Mouse (Mus musculus): Measurements from ENCODE around the gene Fam183b. TPM values are rescaled to one million over a fixed set of nuclear protein-coding genes. Genes with fewer than 3 reads are reported as not detected.
"Not testable (repeated sequence)": the region's sequence is repeated elsewhere in the genome, so short reads cannot be mapped to it uniquely, and the experiment has no call there.

The Fam183b gene
- polyA plus RNA-seq, 1 experiment from 2014 or later = not detected

DNA sequence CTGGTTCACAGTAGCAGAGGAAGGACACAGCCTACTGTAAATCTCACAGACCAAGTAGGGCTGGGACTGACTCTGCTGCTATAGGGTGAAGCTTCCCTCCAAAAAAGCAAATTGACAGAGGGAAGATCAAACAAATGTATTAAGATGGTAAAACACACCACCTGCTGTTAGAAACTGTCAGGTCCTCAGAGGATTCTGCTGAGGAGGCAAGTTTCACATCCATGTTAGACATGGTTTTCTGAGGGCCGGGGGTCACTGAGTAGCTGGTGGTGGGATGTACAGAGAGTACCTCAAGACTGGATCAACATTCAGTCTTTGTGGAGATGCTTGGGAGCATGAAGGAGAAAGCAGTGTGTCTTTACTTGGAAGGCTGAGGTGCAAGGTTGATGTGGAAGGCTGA, 13.9 kb upstream of the Fam183b start:
- H3K4me1 ChIP-seq (ENCODE audit: control insufficient read depth, insufficient read depth, low read length) = no peaks in the 10 kb centered on the region
- no peak overlapping the region for H3K4me3 ChIP-seq (ENCODE audit: low read depth, low read length)
- H3K9ac ChIP-seq (ENCODE audit: low read length) = no peak overlapping the region
- no peak overlapping the region for H3K4me2 ChIP-seq (ENCODE audit: low read depth, severe bottlenecking)
- no peaks in the 10 kb centered on the region for H3K36me3 ChIP-seq (ENCODE audit: control insufficient read depth, insufficient read depth, low read length)
- H3K9me3 ChIP-seq (ENCODE audit: control insufficient read depth, low read length) = no peaks in the 10 kb centered on the region
- H3K27ac ChIP-seq (replicated peaks; ENCODE audit: low read depth, low read length) = no peak overlapping the region
- WGBS = 70% methylated on average over 1 of the region's 1 CpGs
- no peak for DNase-seq (ENCODE audit: low spot score)
- no peaks in the 10 kb centered on the region for H3K27me3 ChIP-seq (ENCODE audit: control insufficient read depth, insufficient read depth, low read length)
- no peak for ATAC-seq (ENCODE audit: insufficient number of reproducible peaks, low FRiP score, low TSS enrichment, low read depth)

DNA sequence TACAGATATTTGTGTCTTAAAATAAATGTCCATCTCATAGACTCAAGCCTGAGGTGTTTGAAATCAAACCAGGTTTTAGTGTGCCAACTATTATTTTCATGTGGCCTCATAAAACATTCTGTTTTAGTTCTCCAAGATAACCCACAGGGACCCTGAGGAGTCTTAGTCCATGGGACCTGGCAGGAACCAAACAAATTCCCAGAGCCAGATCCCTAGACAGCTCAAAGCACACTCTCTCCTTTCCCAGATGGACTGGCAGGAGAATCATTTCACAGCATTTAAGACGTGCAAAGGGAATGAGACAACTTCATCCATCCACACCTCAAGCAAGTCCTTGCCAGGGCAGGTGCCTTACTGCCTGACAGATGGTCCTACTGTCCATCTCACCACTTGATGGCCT, 12.9 kb upstream of the Fam183b start, which contains the start of gene Olfr313:
Gene Olfr313 (plus strand): TSS at position 301 of the 400 bp plus-strand sequence.
- 56% methylated on average over 1 of the region's 1 CpGs for WGBS
- not testable (repeated sequence) for H3K9ac ChIP-seq (ENCODE audit: low read length); ATAC-seq (ENCODE audit: insufficient number of reproducible peaks, low FRiP score, low TSS enrichment, low read depth); H3K4me3 ChIP-seq (ENCODE audit: low read depth, low read length); H3K4me2 ChIP-seq (ENCODE audit: low read depth, severe bottlenecking); H3K9me3 ChIP-seq (ENCODE audit: control insufficient read depth, low read length); H3K27ac ChIP-seq (replicated peaks; ENCODE audit: low read depth, low read length); H3K36me3 ChIP-seq (ENCODE audit: control insufficient read depth, insufficient read depth, low read length); DNase-seq (ENCODE audit: low spot score); H3K4me1 ChIP-seq (ENCODE audit: control insufficient read depth, insufficient read depth, low read length); H3K27me3 ChIP-seq (ENCODE audit: control insufficient read depth, insufficient read depth, low read length)

DNA sequence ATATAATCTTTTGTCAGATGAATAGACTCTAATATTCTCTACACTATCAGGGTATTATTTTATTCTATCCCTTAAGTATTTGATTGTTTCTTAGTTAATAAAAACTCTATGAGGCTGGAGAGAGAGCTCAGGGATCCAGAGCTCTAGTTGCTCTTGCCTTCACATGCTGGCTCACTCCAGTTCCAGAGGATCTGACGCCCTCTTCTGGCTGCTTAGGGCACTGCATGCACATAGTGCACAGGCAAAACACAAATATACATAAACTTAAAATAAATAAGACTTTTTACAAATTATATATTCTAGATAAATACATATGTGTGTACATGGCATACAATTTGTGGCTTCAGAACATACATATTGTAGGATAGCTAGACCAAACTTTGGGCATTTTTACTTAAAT, 10.2 kb upstream of the Fam183b start:
- H3K27ac ChIP-seq (replicated peaks; ENCODE audit: low read depth, low read length) = no peak overlapping the region
- DNase-seq (ENCODE audit: low spot score) (no peak), ATAC-seq (ENCODE audit: insufficient number of reproducible peaks, low FRiP score, low TSS enrichment, low read depth) (no peak)
- no peak overlapping the region for H3K4me2 ChIP-seq (ENCODE audit: low read depth, severe bottlenecking)
- no peaks in the 10 kb centered on the region for H3K4me1 ChIP-seq (ENCODE audit: control insufficient read depth, insufficient read depth, low read length)
- H3K9me3 ChIP-seq (ENCODE audit: control insufficient read depth, low read length) = no peaks in the 10 kb centered on the region
- no peak overlapping the region for H3K4me3 ChIP-seq (ENCODE audit: low read depth, low read length)
- WGBS = 11% methylated on average over 1 of the region's 1 CpGs
- H3K27me3 ChIP-seq (ENCODE audit: control insufficient read depth, insufficient read depth, low read length) = no peaks in the 10 kb centered on the region
- no peak overlapping the region for H3K9ac ChIP-seq (ENCODE audit: low read length)
- no peaks in the 10 kb centered on the region for H3K36me3 ChIP-seq (ENCODE audit: control insufficient read depth, insufficient read depth, low read length)

DNA sequence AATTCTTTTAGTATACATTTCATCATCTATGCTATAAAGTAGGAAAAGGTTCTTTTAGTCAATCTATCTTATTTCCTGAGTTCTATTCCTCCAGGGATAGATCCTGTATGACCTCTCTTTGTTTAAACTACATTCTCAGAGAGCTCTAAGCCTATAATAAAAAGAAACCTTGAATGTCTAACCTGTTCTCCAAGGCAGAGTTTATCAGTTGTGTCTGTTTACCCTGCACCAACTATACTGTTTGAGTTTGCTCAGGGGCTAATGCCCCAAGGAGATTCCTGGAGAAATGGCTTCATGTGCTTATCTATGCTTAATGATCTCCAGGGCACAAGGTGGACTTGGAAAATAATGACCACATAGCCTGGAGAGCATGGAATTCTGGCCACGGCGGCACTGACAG, 2.6 kb upstream of the Fam183b start:
- no peaks in the 10 kb centered on the region for H3K36me3 ChIP-seq (ENCODE audit: control insufficient read depth, insufficient read depth, low read length)
- H3K27me3 ChIP-seq (ENCODE audit: control insufficient read depth, insufficient read depth, low read length) = no peaks in the 10 kb centered on the region
- no peaks in the 10 kb centered on the region for H3K4me1 ChIP-seq (ENCODE audit: control insufficient read depth, insufficient read depth, low read length)
- ATAC-seq (ENCODE audit: insufficient number of reproducible peaks, low FRiP score, low TSS enrichment, low read depth) = no peak
- WGBS = 75% methylated on average over 2 of the region's 2 CpGs
- DNase-seq (ENCODE audit: low spot score) = no peak
- no peak overlapping the region for H3K4me2 ChIP-seq (ENCODE audit: low read depth, severe bottlenecking)
- H3K4me3 ChIP-seq (ENCODE audit: low read depth, low read length) = no peak overlapping the region
- H3K27ac ChIP-seq (replicated peaks; ENCODE audit: low read depth, low read length) = no peak overlapping the region
- no peaks in the 10 kb centered on the region for H3K9me3 ChIP-seq (ENCODE audit: control insufficient read depth, low read length)
- no peak overlapping the region for H3K9ac ChIP-seq (ENCODE audit: low read length)

DNA sequence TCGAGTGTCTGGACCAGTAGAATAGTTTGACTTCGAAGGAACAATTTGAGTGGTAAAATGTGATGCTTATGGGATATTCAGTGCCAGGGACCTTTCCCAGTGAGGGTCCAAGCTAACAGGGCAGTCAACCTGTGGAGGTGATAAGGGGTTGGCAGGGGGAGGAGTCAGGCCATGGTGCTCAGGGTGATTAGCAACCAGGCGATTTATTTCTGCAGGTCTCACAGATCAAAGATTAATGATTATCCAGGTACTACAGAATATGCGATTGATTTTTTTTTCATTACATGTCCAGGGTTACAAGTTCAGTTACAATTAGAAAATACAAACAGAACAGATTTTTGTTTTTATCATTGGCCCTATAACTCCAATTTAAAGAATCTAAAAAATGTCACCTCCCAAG, 2.1 kb upstream of the Fam183b start:
- Histone ChIP-seq H3K4me1 (ENCODE audit: control insufficient read depth, insufficient read depth, low read length) (no peaks in the 10 kb centered on the region), H3K27me3 (ENCODE audit: control insufficient read depth, insufficient read depth, low read length) (no peaks in the 10 kb centered on the region), H3K4me3 (ENCODE audit: low read depth, low read length) (no peak overlapping the region), H3K9ac (ENCODE audit: low read length) (no peak overlapping the region), H3K27ac (replicated peaks; ENCODE audit: low read depth, low read length) (no peak overlapping the region), H3K36me3 (ENCODE audit: control insufficient read depth, insufficient read depth, low read length) (no peaks in the 10 kb centered on the region), H3K4me2 (ENCODE audit: low read depth, severe bottlenecking) (no peak overlapping the region), H3K9me3 (ENCODE audit: control insufficient read depth, low read length) (no peaks in the 10 kb centered on the region)
- 63% methylated on average over 4 of the region's 4 CpGs for WGBS
- DNase-seq (ENCODE audit: low spot score) (no peak), ATAC-seq (ENCODE audit: insufficient number of reproducible peaks, low FRiP score, low TSS enrichment, low read depth) (no peak)

DNA sequence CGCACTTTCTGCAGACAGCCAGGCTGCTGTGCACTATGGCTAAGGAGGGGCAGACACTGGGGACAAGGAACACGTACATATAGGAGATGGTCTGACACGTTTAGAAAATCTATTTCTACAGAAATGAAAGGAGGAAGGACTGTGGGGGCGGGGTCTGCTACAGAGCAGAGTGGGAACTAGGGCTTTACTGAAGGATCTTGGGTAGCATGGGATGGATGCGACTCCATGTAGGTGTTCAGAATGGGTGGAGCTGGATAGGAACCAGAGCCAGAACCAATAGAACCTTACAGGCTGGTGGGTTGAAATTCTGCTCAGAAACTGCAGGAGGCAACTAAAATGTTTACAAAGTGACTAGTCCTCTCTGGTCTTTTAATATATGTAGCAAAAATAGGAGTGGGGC, 2.0 kb downstream of the Fam183b start:
- Histone ChIP-seq H3K4me2 (ENCODE audit: low read depth, severe bottlenecking) (no peak overlapping the region), H3K27me3 (ENCODE audit: control insufficient read depth, insufficient read depth, low read length) (no peaks in the 10 kb centered on the region), H3K4me3 (ENCODE audit: low read depth, low read length) (no peak overlapping the region), H3K9ac (ENCODE audit: low read length) (no peak overlapping the region), H3K36me3 (ENCODE audit: control insufficient read depth, insufficient read depth, low read length) (no peaks in the 10 kb centered on the region), H3K27ac (replicated peaks; ENCODE audit: low read depth, low read length) (no peak overlapping the region), H3K9me3 (ENCODE audit: control insufficient read depth, low read length) (no peaks in the 10 kb centered on the region), H3K4me1 (ENCODE audit: control insufficient read depth, insufficient read depth, low read length) (no peaks in the 10 kb centered on the region)
- no peak for ATAC-seq (ENCODE audit: insufficient number of reproducible peaks, low FRiP score, low TSS enrichment, low read depth)
- 81% methylated on average over 5 of the region's 5 CpGs for WGBS
- no peak for DNase-seq (ENCODE audit: low spot score)

DNA sequence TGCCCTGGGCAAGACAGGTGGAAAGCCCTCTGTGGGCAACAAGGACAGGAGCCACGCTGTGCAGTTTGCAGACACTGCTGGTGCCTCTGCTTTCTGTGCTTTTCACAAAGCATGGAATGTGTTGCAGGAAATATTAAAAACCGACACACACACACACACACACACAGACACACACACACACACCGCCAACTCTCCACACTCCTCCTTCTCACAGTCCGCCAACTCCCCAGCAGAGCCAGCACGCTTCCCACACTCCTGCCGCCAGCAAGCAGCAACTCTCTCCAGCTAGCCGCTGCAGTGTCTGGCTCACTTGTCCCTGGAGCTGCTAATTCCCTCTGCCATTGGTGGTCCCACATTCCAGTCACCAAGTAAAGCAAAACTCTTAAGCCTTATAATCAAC, 4.9 kb downstream of the Fam183b start:
- ATAC-seq (ENCODE audit: insufficient number of reproducible peaks, low FRiP score, low TSS enrichment, low read depth) = no peak
- Histone ChIP-seq H3K4me1 (ENCODE audit: control insufficient read depth, insufficient read depth, low read length) (no peaks in the 10 kb centered on the region), H3K4me3 (ENCODE audit: low read depth, low read length) (no peak overlapping the region), H3K36me3 (ENCODE audit: control insufficient read depth, insufficient read depth, low read length) (no peaks in the 10 kb centered on the region), H3K27me3 (ENCODE audit: control insufficient read depth, insufficient read depth, low read length) (no peaks in the 10 kb centered on the region), H3K9me3 (ENCODE audit: control insufficient read depth, low read length) (no peaks in the 10 kb centered on the region), H3K4me2 (ENCODE audit: low read depth, severe bottlenecking) (no peak overlapping the region), H3K9ac (ENCODE audit: low read length) (no peak overlapping the region), H3K27ac (replicated peaks; ENCODE audit: low read depth, low read length) (no peak overlapping the region)
- WGBS = 84% methylated on average over 7 of the region's 7 CpGs
- no peak for DNase-seq (ENCODE audit: low spot score)

DNA sequence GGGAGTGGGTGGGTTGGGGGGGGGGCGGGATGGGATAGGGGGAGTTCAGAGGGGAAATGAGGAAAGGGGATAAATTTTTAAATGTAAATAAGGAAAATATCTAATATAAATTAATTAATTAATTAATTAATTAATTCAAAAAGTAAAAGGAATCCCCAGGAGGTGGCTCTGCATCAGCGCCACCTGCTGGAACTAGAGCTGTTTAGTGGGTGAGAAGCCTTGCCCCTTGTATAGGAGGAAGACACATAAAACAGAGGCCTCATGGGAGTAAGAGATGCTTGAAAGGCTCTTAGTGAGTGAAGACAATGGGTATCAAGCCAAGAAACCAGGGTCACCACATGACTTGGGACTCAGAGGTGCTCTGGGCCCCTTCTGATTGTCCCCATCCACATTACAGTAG, 5.9 kb downstream of the Fam183b start:
- Histone ChIP-seq H3K36me3 (ENCODE audit: control insufficient read depth, insufficient read depth, low read length) (no peaks in the 10 kb centered on the region), H3K9ac (ENCODE audit: low read length) (no peak overlapping the region), H3K4me1 (ENCODE audit: control insufficient read depth, insufficient read depth, low read length) (no peaks in the 10 kb centered on the region), H3K27me3 (ENCODE audit: control insufficient read depth, insufficient read depth, low read length) (no peaks in the 10 kb centered on the region), H3K4me3 (ENCODE audit: low read depth, low read length) (no peak overlapping the region), H3K27ac (replicated peaks; ENCODE audit: low read depth, low read length) (no peak overlapping the region), H3K4me2 (ENCODE audit: low read depth, severe bottlenecking) (no peak overlapping the region), H3K9me3 (ENCODE audit: control insufficient read depth, low read length) (no peaks in the 10 kb centered on the region)
- no peak for DNase-seq (ENCODE audit: low spot score)
- 93% methylated on average over 2 of the region's 2 CpGs for WGBS
- ATAC-seq (ENCODE audit: insufficient number of reproducible peaks, low FRiP score, low TSS enrichment, low read depth) = no peak

DNA sequence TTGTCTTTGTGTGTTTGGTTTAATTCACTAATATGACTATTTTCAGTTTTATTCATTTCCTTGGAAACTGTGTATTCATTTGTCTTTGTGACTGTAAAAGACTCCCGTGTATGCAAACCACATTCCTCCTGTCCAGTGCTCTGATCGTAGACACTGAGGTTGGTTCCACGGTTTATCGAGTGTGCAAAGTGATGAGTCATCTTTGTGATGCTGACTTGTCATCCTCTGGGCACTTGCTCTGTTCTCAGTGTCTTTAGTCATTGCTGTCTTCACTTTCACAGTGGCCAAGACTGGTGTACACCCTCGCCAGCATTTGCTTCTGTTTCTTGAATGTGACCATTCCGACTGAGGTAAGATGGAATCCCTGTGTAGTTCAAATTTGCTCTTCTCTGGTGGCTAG, 11.1 kb downstream of the Fam183b start:
- no peak for ATAC-seq (ENCODE audit: insufficient number of reproducible peaks, low FRiP score, low TSS enrichment, low read depth)
- no peak overlapping the region for H3K9ac ChIP-seq (ENCODE audit: low read length)
- H3K27me3 ChIP-seq (ENCODE audit: control insufficient read depth, insufficient read depth, low read length) = no peaks in the 10 kb centered on the region
- H3K4me1 ChIP-seq (ENCODE audit: control insufficient read depth, insufficient read depth, low read length) = no peaks in the 10 kb centered on the region
- WGBS = 92% methylated on average over 6 of the region's 6 CpGs
- H3K27ac ChIP-seq (replicated peaks; ENCODE audit: low read depth, low read length) = no peak overlapping the region
- no peaks in the 10 kb centered on the region for H3K36me3 ChIP-seq (ENCODE audit: control insufficient read depth, insufficient read depth, low read length)
- no peak for DNase-seq (ENCODE audit: low spot score)
- H3K4me2 ChIP-seq (ENCODE audit: low read depth, severe bottlenecking) = no peak overlapping the region
- no peaks in the 10 kb centered on the region for H3K9me3 ChIP-seq (ENCODE audit: control insufficient read depth, low read length)
- no peak overlapping the region for H3K4me3 ChIP-seq (ENCODE audit: low read depth, low read length)
